Mouse (Mus musculus): ENCODE measurements at regions not wholly inside any gene's neighbourhood (a gene's known extent, or its start where the extent isn't known, plus 50 kb on each side); places are given as distances from the start of the nearest gene placed in this dataset.
"Not testable (repeated sequence)": the region's sequence is repeated elsewhere in the genome, so short reads cannot be mapped to it uniquely, and the experiment has no call there.

DNA sequence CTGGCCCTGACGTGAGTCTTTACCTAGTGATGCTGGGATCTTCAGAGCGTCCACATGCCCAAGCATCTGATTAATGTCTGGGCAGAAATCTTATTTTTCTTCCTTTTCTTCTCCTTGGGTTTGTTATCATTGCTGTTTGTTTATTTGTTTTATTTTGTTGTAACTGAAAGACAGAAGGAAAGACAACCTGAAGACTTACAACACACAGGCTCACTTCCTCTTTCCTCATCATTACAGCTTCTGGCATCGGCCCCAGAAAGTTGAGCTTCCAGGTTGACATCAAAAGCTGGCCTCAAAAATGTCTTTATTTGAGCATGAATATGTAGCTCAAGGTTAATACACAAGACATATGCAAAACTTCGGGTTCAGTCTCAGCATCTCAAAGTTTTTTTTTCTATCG, 846.4 kb downstream of the Diaph3 start:
- TF ChIP-seq POLR2A (IDR thresholded peaks at IDR 0.05; ENCODE audit: control insufficient read depth in 1 of 2, insufficient read depth in 1 of 2, low read depth in 1 of 2, low read length in 2 of 2, poor library complexity in 1 of 2); USF1 (IDR thresholded peaks at IDR 0.05; ENCODE audit: low read depth, low read length): not testable (repeated sequence)

All from MEL (cell line).